Mouse (Mus musculus): ENCODE data around the gene Vps39. TPM values are rescaled to one million over a fixed set of nuclear protein-coding genes. Genes with fewer than 3 reads are reported as not detected.

Gene Vps39
- polyA plus RNA-seq, 1 experiment from 2014 or later: 48.3 TPM

DNA sequence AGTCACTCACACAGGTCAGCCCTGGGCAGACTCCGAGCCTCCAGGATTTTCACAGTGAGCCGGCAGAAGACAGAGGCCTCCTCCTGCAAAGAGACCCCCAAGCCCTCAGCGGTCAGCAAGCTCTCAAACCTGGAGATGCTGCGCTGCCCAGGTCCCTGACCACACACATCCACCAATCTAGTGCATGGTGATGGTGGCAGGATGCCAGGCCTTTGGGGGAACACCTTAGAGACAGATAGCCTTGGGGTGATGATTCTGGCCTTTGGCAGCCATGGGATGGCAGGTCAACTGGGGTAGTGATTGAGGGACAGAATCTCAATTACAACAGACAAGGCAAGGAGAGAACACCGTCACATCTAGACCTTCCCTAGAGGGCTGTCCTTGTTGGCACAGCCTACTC is 68.8 kb downstream of the Vps39 start:
- WGBS: 82% methylated on average over 5 of the region's 5 CpGs
- DNase-seq (ENCODE audit: low spot score): no peak

GRCm38 (mm10) chr2:120283550-120283949 is 69.4 kb downstream of the Vps39 start:
- no peak overlapping the region for H3K27ac ChIP-seq
- H3K9ac ChIP-seq: no peak overlapping the region
- ATAC-seq (ENCODE audit: low FRiP score) (no peak), DNase-seq (ENCODE audit: low spot score) (no peak)
- H3K36me3 ChIP-seq (replicated peaks; ENCODE audit: control insufficient read depth, insufficient read depth): no peaks in the 10 kb centered on the region
- no peaks in the 10 kb centered on the region for H3K27me3 ChIP-seq (ENCODE audit: control insufficient read depth, insufficient read depth, low read length)
- 58% methylated on average over 6 of the region's 6 CpGs for WGBS
- no peaks in the 10 kb centered on the region for H3K9me3 ChIP-seq (ENCODE audit: control insufficient read depth, low read length)
- H3K4me3 ChIP-seq (replicated peaks; ENCODE audit: low read length): no peak overlapping the region
- H3K4me1 ChIP-seq (replicated peaks; ENCODE audit: control insufficient read depth, insufficient read depth, low read length): no peaks in the 10 kb centered on the region
- H3K4me2 ChIP-seq (replicated peaks): no peak overlapping the region

More for the DNA sequence above, 68.8 kb downstream of the Vps39 start:
- H3K9me3 ChIP-seq (ENCODE audit: control insufficient read depth, low read length): no peaks in the 10 kb centered on the region
- no peak overlapping the region for H3K4me2 ChIP-seq (replicated peaks)
- H3K4me3 ChIP-seq (replicated peaks; ENCODE audit: low read length): no peak overlapping the region
- no peak for ATAC-seq (ENCODE audit: low FRiP score)
- H3K27ac ChIP-seq: no peak overlapping the region
- no peak overlapping the region for H3K9ac ChIP-seq
- H3K4me1 ChIP-seq (replicated peaks; ENCODE audit: control insufficient read depth, insufficient read depth, low read length): no peaks in the 10 kb centered on the region
- no peaks in the 10 kb centered on the region for H3K27me3 ChIP-seq (ENCODE audit: control insufficient read depth, insufficient read depth, low read length)
- H3K36me3 ChIP-seq (replicated peaks; ENCODE audit: control insufficient read depth, insufficient read depth): no peaks in the 10 kb centered on the region

DNA sequence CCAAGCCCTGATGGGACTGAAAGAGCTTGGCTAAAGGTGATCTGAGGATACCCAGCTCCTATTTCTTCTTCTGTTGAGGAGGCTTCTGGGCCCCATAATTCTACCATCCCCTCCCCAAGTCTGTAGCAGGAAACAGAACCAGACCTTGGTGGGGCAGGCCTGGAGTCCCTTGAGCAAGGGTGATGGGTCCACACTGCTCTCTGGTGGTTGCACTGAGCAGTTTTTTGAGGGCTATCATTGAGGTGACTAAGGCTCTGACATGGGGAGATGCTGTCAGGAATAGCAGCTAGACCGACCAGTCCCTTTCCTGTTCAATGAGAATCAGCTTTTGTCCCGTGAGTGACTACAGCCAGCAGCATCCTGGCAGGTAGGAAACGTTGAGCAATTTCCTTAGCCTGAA is 71.7 kb downstream of the Vps39 start:
- no peak for DNase-seq (ENCODE audit: low spot score)
- no peak overlapping the region for H3K27ac ChIP-seq
- no peaks in the 10 kb centered on the region for H3K4me1 ChIP-seq (replicated peaks; ENCODE audit: control insufficient read depth, insufficient read depth, low read length)
- no peak for ATAC-seq (ENCODE audit: low FRiP score)
- H3K27me3 ChIP-seq (ENCODE audit: control insufficient read depth, insufficient read depth, low read length): no peaks in the 10 kb centered on the region
- no peaks in the 10 kb centered on the region for H3K9me3 ChIP-seq (ENCODE audit: control insufficient read depth, low read length)
- no peak overlapping the region for H3K9ac ChIP-seq
- no peak overlapping the region for H3K4me2 ChIP-seq (replicated peaks)
- H3K36me3 ChIP-seq (replicated peaks; ENCODE audit: control insufficient read depth, insufficient read depth): no peaks in the 10 kb centered on the region
- WGBS: 50% methylated on average over 3 of the region's 3 CpGs
- H3K4me3 ChIP-seq (replicated peaks; ENCODE audit: low read length): no peak overlapping the region

DNA sequence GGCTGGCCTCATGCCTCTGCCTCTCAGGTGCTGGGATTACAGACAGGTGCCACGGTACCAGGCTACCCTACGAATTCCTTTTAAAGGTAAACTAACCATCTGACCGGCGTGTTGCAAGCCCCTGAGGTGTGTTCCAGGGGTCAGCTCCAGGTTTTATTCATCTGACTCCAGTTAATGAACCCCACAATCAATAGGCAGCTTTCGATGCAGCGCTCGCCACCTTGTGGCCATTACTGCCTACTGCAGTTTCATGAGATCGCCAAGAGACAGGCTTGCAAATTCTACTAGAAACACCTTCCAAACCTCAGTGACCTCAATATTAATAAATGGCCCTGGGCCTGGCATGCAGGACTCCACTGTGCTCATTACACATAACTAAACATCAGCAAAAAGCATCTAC is 73.0 kb downstream of the Vps39 start:
- Histone ChIP-seq H3K27me3 (ENCODE audit: control insufficient read depth, insufficient read depth, low read length) (no peaks in the 10 kb centered on the region), H3K27ac (no peak overlapping the region), H3K9ac (no peak overlapping the region), H3K9me3 (ENCODE audit: control insufficient read depth, low read length) (no peaks in the 10 kb centered on the region), H3K36me3 (replicated peaks; ENCODE audit: control insufficient read depth, insufficient read depth) (no peaks in the 10 kb centered on the region), H3K4me2 (replicated peaks) (no peak overlapping the region), H3K4me1 (replicated peaks; ENCODE audit: control insufficient read depth, insufficient read depth, low read length) (no peaks in the 10 kb centered on the region), H3K4me3 (replicated peaks; ENCODE audit: low read length) (no peak overlapping the region)
- peak; percentile 77 for DNase-seq (ENCODE audit: low spot score)
- ATAC-seq (ENCODE audit: low FRiP score): no peak
- 17% methylated on average over 8 of the region's 8 CpGs for WGBS

DNA sequence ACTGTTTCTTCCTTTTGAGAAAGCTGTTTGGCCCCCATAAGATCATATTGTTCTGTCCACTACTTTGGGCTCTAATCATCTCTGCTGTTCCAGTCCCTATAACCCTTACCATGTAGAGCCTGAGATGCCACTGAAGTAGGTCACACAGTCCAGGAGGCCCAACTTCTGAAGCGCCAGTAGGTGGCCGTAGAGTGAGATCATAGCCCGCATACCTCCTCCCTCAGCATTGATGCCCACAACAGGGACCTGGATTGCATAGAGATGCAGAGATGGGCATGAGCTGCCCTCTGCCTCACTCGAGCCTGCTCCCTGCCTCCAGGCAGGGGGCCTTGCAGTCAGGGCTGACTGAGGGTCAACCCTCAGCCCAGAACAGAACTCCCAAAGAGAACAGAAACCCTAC is 76.0 kb downstream of the Vps39 start:
- H3K27ac ChIP-seq: no peak overlapping the region
- H3K4me2 ChIP-seq (replicated peaks): no peak overlapping the region
- no peak overlapping the region for H3K4me3 ChIP-seq (replicated peaks; ENCODE audit: low read length)
- H3K9ac ChIP-seq: no peak overlapping the region
- H3K27me3 ChIP-seq (ENCODE audit: control insufficient read depth, insufficient read depth, low read length): no peaks in the 10 kb centered on the region
- no peaks in the 10 kb centered on the region for H3K4me1 ChIP-seq (replicated peaks; ENCODE audit: control insufficient read depth, insufficient read depth, low read length)
- no peaks in the 10 kb centered on the region for H3K36me3 ChIP-seq (replicated peaks; ENCODE audit: control insufficient read depth, insufficient read depth)
- DNase-seq (ENCODE audit: low spot score): no peak
- ATAC-seq (ENCODE audit: low FRiP score): no peak
- H3K9me3 ChIP-seq (ENCODE audit: control insufficient read depth, low read length): no peaks in the 10 kb centered on the region
- 68% methylated on average over 4 of the region's 4 CpGs for WGBS

GRCm38 (mm10) chr2:120268635-120269034 is 84.3 kb downstream of the Vps39 start:
- 4% methylated on average over 9 of the region's 9 CpGs for WGBS
- DNase-seq (ENCODE audit: low spot score) (no peak), ATAC-seq (ENCODE audit: low FRiP score) (no peak)
- no peak overlapping the region for H3K4me3 ChIP-seq (replicated peaks; ENCODE audit: low read length)
- H3K4me2 ChIP-seq (replicated peaks): 0 out of 2 replicates have a peak overlapping the region, but pooled peaks have one; percentile 6
- H3K4me1 ChIP-seq (replicated peaks; ENCODE audit: control insufficient read depth, insufficient read depth, low read length): no peaks in the 10 kb centered on the region
- H3K27me3 ChIP-seq (ENCODE audit: control insufficient read depth, insufficient read depth, low read length): no peaks in the 10 kb centered on the region
- no peak overlapping the region for H3K9ac ChIP-seq
- no peaks in the 10 kb centered on the region for H3K36me3 ChIP-seq (replicated peaks; ENCODE audit: control insufficient read depth, insufficient read depth)
- no peak overlapping the region for H3K27ac ChIP-seq
- no peaks in the 10 kb centered on the region for H3K9me3 ChIP-seq (ENCODE audit: control insufficient read depth, low read length)

Other genes starting within 250 kb of the Vps39 start
- 13.9 and 15.8 TPM in 2 replicates for gene Ehd4, start 198.5 kb downstream of the Vps39 start, polyA plus RNA-seq (2014; fragmentation: Nextera tagmentation; extraction: Ambion mirVana)
- 4.7 and 5.2 TPM in 2 replicates for gene Pla2g4e, start 107.8 kb downstream of the Vps39 start, polyA plus RNA-seq (2014; fragmentation: Nextera tagmentation; extraction: Ambion mirVana)
- 0.07 TPM in 1 of 2 replicates, not detected in the other for gene Pla2g4d, start 63.9 kb downstream of the Vps39 start, polyA plus RNA-seq (2014; fragmentation: Nextera tagmentation; extraction: Ambion mirVana)
- not detected in 2 replicates for gene Pla2g4f, start 39.0 kb downstream of the Vps39 start, polyA plus RNA-seq (2014; fragmentation: Nextera tagmentation; extraction: Ambion mirVana)
- 7.9 and 8.7 TPM in 2 replicates for gene Ganc, start 50.8 kb upstream of the Vps39 start, polyA plus RNA-seq (2014; fragmentation: Nextera tagmentation; extraction: Ambion mirVana)
- gene Tmem87a, start 51.0 kb upstream of the Vps39 start, polyA plus RNA-seq (2014; fragmentation: Nextera tagmentation; extraction: Ambion mirVana): 8.9 and 10.6 TPM in 2 replicates
- 0.64 and 1.7 TPM in 2 replicates for gene Capn3, start 102.9 kb upstream of the Vps39 start, polyA plus RNA-seq (2014; fragmentation: Nextera tagmentation; extraction: Ambion mirVana)
- 46.4 and 48.0 TPM in 2 replicates for gene Zfp106, start 210.7 kb upstream of the Vps39 start, polyA plus RNA-seq (2014; fragmentation: Nextera tagmentation; extraction: Ambion mirVana)
- 17.3 and 18.9 TPM in 2 replicates for gene Snap23, start 214.5 kb upstream of the Vps39 start, polyA plus RNA-seq (2014; fragmentation: Nextera tagmentation; extraction: Ambion mirVana)